Mouse (Mus musculus) myocyte (in vitro differentiated cells): ENCODE data around the gene Nfia. TPM values are rescaled to one million over a fixed set of nuclear protein-coding genes. Genes with fewer than 3 reads are reported as not detected.

ENCODE experiments used
- H3K27me3 ChIP-seq: one replicate; pipeline ENCODE4 v1.6.1; 2011; ENCODE audit not compliant: control insufficient read depth, insufficient read depth, insufficient read length
- H3K36me3 ChIP-seq: one replicate; pipeline ENCODE4 v1.6.1; 2011; ENCODE audit not compliant: control insufficient read depth, insufficient read depth
- H3K4me2 ChIP-seq: one replicate; pipeline ENCODE4 v1.6.1; 2011; ENCODE audit warnings: low read depth, control low read depth
- H3K4me3 ChIP-seq: one replicate; pipeline ENCODE4 v1.5.1; 2011; ENCODE audit warnings: mild to moderate bottlenecking, control low read depth, moderate library complexity
- H3K79me2 ChIP-seq: one replicate; pipeline ENCODE4 v1.6.1; 2011; ENCODE audit not compliant: control insufficient read depth, insufficient read depth
- H3ac ChIP-seq: one replicate; pipeline ENCODE4 v1.6.1; 2011; ENCODE audit not compliant: control insufficient read depth, insufficient read length
- CEBPB ChIP-seq: IDR thresholded peaks from 2 replicates; pipeline ENCODE4 v1.6.1; 2011; ENCODE audit warnings: mild to moderate bottlenecking, moderate library complexity; ENCODE audit not compliant: poor library complexity, insufficient read depth, severe bottlenecking
- E2F4 ChIP-seq: IDR thresholded peaks from one replicate; pipeline ENCODE4 v1.6.1; 2011; ENCODE audit warnings: mild to moderate bottlenecking, control low read depth, moderate library complexity; ENCODE audit not compliant: insufficient read depth
- MAX ChIP-seq: IDR thresholded peaks from one replicate; pipeline ENCODE4 v1.6.1; 2011; ENCODE audit warnings: low read depth, mild to moderate bottlenecking, control low read depth
- MYOD1 ChIP-seq, 3 experiments: IDR thresholded peaks; one replicate each; pipeline ENCODE4 v1.6.1; 2011; ENCODE audit warnings: control low read depth in 2 of 3, low read depth in 2 of 3, mild to moderate bottlenecking in 2 of 3, moderate library complexity in 1 of 3; ENCODE audit not compliant: insufficient read length in 2 of 3, control insufficient read depth in 1 of 3
- MYOG ChIP-seq, 3 experiments: IDR thresholded peaks; one replicate each; pipeline ENCODE4 v1.6.1; 2011; ENCODE audit warnings: control low read depth in 2 of 3, low read depth in 2 of 3, mild to moderate bottlenecking in 2 of 3; ENCODE audit not compliant: insufficient read length in 2 of 3, control insufficient read depth in 1 of 3, insufficient read depth in 1 of 3
- POLR2A ChIP-seq: IDR thresholded peaks from one replicate; pipeline ENCODE4 v1.6.1; 2011; ENCODE audit warnings: low read depth, mild to moderate bottlenecking, control low read depth, moderate library complexity; ENCODE audit not compliant: insufficient read length
- POLR2AphosphoS2 ChIP-seq: IDR thresholded peaks from one replicate; pipeline ENCODE4 v1.6.1; 2011; ENCODE audit warnings: low read depth, control low read depth; ENCODE audit not compliant: insufficient read length
- REST ChIP-seq: IDR thresholded peaks from one replicate; pipeline ENCODE4 v1.6.1; 2011; ENCODE audit warnings: mild to moderate bottlenecking, control low read depth, moderate library complexity; ENCODE audit not compliant: insufficient read depth, insufficient read length
- SRF ChIP-seq: IDR thresholded peaks from one replicate; pipeline ENCODE4 v1.6.1; 2011; ENCODE audit warnings: low read depth; ENCODE audit not compliant: control insufficient read depth, insufficient read length
- TCF12 ChIP-seq: IDR thresholded peaks from one replicate; pipeline ENCODE4 v1.6.1; 2011; ENCODE audit warnings: mild to moderate bottlenecking, control low read depth; ENCODE audit not compliant: poor library complexity, insufficient read depth, severe bottlenecking
- TCF3 ChIP-seq: IDR thresholded peaks from one replicate; pipeline ENCODE4 v1.6.1; 2011; ENCODE audit warnings: low read depth, control low read depth; ENCODE audit not compliant: insufficient read length
- USF1 ChIP-seq: IDR thresholded peaks from one replicate; pipeline ENCODE4 v1.6.1; 2011; ENCODE audit warnings: low read depth, mild to moderate bottlenecking, control low read depth, moderate library complexity
- polyA plus RNA-seq: library from polyadenylated mRNA; unstranded; fragments of >200 nt; fragmentation: generic; extraction: Trizol; gene quantifications from one replicate; pipeline ENCODE4 v1.2.1, GENCODE M21; 2012; ENCODE audit warnings: missing spikeins

Nfia gene
- polyA plus RNA-seq, 1 experiment = 0.25 TPM

DNA sequence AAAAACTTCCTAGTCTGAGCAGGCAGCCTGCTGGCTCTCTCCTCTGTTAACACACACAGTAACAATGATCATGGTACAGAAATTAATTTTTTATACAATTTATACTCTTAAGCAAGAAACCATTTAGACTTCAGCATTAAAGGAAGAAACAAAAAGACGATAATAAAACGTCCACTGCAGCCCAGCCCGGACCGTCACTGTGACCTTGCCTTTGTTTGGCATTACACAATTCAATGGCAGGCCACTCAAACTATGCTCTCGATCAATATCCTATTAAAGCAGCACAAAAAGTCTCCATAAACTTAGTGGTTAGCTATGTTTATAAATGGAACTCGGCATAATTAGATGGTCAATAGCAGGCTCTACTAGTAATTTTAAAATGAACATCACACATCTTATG lies 232.5 kb downstream of the Nfia start:
- Histone ChIP-seq H3K4me3 (no peak overlapping the region), H3ac (no peak overlapping the region)
- TF ChIP-seq POLR2AphosphoS2 = no peak

DNA sequence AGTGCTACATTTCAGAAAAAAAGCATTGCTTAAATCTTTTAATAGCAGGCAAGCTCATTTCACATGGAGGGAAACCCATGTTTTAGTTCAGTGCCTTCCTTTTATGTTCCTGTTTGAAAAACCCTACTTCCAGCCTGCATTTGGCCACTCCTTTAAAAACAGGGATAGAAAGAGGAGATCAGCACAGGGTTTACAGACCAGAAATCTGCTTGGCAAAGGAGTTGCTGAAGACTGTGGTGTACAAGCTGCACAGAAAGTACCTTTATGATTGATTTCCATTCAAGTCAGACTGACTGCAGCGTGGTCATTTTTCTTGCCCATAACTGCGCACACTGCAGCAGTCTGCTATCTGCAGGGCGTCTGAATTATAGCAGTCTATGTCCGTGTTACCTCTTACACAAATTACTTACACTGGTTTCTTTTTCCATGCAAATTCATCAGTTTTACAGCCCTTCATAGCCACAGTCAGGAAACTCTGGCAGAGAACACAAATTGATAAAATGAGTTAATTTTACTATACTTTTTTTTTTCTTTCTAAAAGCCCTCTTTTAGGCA lies 236.4 kb downstream of the Nfia start:
- H3K79me2 ChIP-seq = no peaks in the 10 kb centered on the region
- H3K4me2 ChIP-seq = no peak overlapping the region
- H3ac ChIP-seq = no peak overlapping the region
- TF ChIP-seq TCF3 (no peak), POLR2AphosphoS2 (no peak), MYOD1 (IDR thresholded peaks at IDR 0.05; ENCODE audit: control insufficient read depth in 1 of 3, insufficient read length in 2 of 3, low read depth in 2 of 3) (no peak), POLR2A (no peak), TCF12 (no peak), CEBPB (no peak)
- H3K36me3 ChIP-seq = no peaks in the 10 kb centered on the region
- no peaks in the 10 kb centered on the region for H3K27me3 ChIP-seq
- no peak overlapping the region for H3K4me3 ChIP-seq

More for the DNA sequence above, 232.5 kb downstream of the Nfia start:
- Histone ChIP-seq H3K27me3 (no peaks in the 10 kb centered on the region), H3K79me2 (no peaks in the 10 kb centered on the region), H3K36me3 (no peaks in the 10 kb centered on the region), H3K4me2 (peak overlapping the region; percentile 65)

DNA sequence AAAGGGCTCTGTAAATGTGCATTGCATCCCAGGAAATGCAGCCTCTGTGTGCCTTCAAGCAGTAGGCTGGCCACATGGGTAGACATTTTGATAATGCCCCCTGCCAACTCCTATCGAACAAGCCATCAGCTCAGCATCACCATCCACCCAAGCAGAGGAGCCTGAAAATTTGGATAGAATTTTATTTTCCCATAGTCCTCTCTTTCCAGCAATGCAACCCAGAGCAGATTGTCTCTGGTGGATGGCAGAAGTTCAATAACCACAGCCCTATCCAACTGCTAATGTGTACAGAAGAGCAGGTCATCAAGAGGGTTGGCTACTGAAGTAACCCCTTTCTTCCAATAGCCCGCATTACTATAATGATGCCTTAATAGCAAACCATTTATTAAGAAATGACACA lies 237.4 kb downstream of the Nfia start:
- Histone ChIP-seq H3K4me3 (no peak overlapping the region), H3K79me2 (no peaks in the 10 kb centered on the region), H3K4me2 (no peak overlapping the region), H3K36me3 (no peaks in the 10 kb centered on the region), H3ac (no peak overlapping the region), H3K27me3 (no peaks in the 10 kb centered on the region)
- TF ChIP-seq MYOD1 (IDR thresholded peaks at IDR 0.05; ENCODE audit: control insufficient read depth in 1 of 3, insufficient read length in 2 of 3, low read depth in 2 of 3) = no peak
- TF ChIP-seq USF1 = no peak
- TF ChIP-seq MYOG (IDR thresholded peaks at IDR 0.05; ENCODE audit: control insufficient read depth in 1 of 3, insufficient read depth in 1 of 3, insufficient read length in 2 of 3, low read depth in 2 of 3) = no peak
- no peak for TF ChIP-seq POLR2A
- TF ChIP-seq SRF = no peak
- no peak for TF ChIP-seq MAX
- no peak for TF ChIP-seq POLR2AphosphoS2
- TF ChIP-seq TCF12 = no peak
- TF ChIP-seq REST = no peak
- no peak for TF ChIP-seq TCF3
- TF ChIP-seq CEBPB = no peak
- no peak for TF ChIP-seq E2F4

DNA sequence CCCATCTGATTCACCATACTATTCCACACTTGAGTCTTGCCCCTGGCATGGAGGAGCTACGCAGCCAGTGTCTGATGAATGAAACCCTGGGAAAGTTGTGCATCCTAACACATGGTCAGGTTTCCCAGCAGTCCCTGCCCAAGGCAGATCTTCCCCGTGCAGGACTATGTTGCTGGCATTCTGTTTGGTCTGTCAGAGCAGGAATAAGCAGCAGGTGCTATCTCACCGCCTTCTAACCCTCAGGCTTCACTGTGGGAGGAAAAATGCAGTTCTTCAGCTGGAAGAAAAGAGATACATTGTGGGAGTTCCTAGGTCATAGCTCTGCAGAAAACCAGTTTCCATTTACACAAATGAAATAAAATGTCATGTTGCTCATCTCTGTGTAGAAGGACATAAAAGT lies 247.3 kb downstream of the Nfia start:
- Histone ChIP-seq H3K27me3 (no peaks in the 10 kb centered on the region), H3K36me3 (no peaks in the 10 kb centered on the region), H3K4me3 (no peak overlapping the region), H3K4me2 (no peak overlapping the region), H3ac (no peak overlapping the region), H3K79me2 (no peaks in the 10 kb centered on the region)
- TF ChIP-seq MAX (no peak), SRF (no peak), REST (no peak), POLR2AphosphoS2 (no peak), POLR2A (no peak), CEBPB (no peak)

DNA sequence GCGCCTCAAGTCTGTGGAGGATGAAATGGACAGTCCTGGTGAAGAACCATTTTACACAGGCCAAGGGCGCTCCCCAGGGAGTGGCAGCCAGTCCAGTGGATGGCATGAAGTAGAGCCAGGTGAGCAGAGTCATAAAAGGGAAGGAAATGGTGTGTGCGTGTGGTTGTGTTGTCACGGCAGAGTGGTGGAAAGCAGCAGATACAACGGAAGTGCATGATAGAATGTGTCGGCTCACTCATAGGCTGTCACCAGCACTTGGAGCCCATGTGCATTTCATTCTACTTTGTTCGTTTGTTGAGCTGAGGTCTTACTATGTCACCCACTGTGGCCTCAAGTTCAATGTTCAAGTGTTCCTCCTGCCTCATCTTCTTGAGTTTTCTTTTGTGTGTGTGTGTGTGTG lies 248.3 kb downstream of the Nfia start:
- no peak overlapping the region for H3K4me2 ChIP-seq
- no peaks in the 10 kb centered on the region for H3K79me2 ChIP-seq
- no peak for TF ChIP-seq SRF
- TF ChIP-seq POLR2A = no peak
- TF ChIP-seq E2F4 = no peak
- TF ChIP-seq POLR2AphosphoS2 = no peak
- no peak for TF ChIP-seq MAX
- no peak for TF ChIP-seq TCF3
- no peak for TF ChIP-seq MYOD1 (IDR thresholded peaks at IDR 0.05; ENCODE audit: control insufficient read depth in 1 of 3, insufficient read length in 2 of 3, low read depth in 2 of 3)
- no peak for TF ChIP-seq TCF12
- TF ChIP-seq REST = no peak
- no peak for TF ChIP-seq USF1
- no peak for TF ChIP-seq MYOG (IDR thresholded peaks at IDR 0.05; ENCODE audit: control insufficient read depth in 1 of 3, insufficient read depth in 1 of 3, insufficient read length in 2 of 3, low read depth in 2 of 3)
- TF ChIP-seq CEBPB = no peak
- no peak overlapping the region for H3ac ChIP-seq
- H3K36me3 ChIP-seq = no peaks in the 10 kb centered on the region
- no peak overlapping the region for H3K4me3 ChIP-seq
- no peaks in the 10 kb centered on the region for H3K27me3 ChIP-seq
